Mouse (Mus musculus): ENCODE measurements around the gene Rnasek.

Rnasek gene

GRCm38 (mm10) chr11:70239541-70240279 is at the start of gene Rnasek, which contains the start of gene Gm21988:
Gene Rnasek (minus strand): TSS chr11:70239842.
Gene Gm21988 (minus strand): TSS chr11:70239830.
- peak; percentile 76 to 88 for DNase-seq (ENCODE audit: low spot score in 2 of 2)

GRCm38 (mm10) chr11:70289236-70289635 is 49.6 kb upstream of the Rnasek start:
- no peak for DNase-seq (ENCODE audit: low spot score in 2 of 2)

GRCm38 (mm10) chr11:70288102-70288501 is 48.5 kb upstream of the Rnasek start:
- no peak for DNase-seq (ENCODE audit: low spot score in 2 of 2)

- no peak for DNase-seq (ENCODE audit: low spot score in 2 of 2)
These were observed 46.0 kb upstream of the Rnasek start for GRCm38 (mm10) chr11:70285686-70286085.

GRCm38 (mm10) chr11:70284757-70285156 is 45.1 kb upstream of the Rnasek start:
- DNase-seq (ENCODE audit: low spot score in 2 of 2): no peak

GRCm38 (mm10) chr11:70283666-70284065 is 44.0 kb upstream of the Rnasek start:
- no peak for DNase-seq (ENCODE audit: low spot score in 2 of 2)

- no peak for DNase-seq (ENCODE audit: low spot score in 2 of 2)
These were observed 40.8 kb upstream of the Rnasek start for GRCm38 (mm10) chr11:70280441-70280840.

- DNase-seq (ENCODE audit: low spot score in 2 of 2): no peak
These were observed 39.3 kb upstream of the Rnasek start for GRCm38 (mm10) chr11:70278961-70279360.

- no peak for DNase-seq (ENCODE audit: low spot score in 2 of 2)
These were observed 32.0 kb upstream of the Rnasek start for GRCm38 (mm10) chr11:70271641-70272040.

- no peak for DNase-seq (ENCODE audit: low spot score in 2 of 2)
These were observed 26.8 kb upstream of the Rnasek start for GRCm38 (mm10) chr11:70266405-70266804.

GRCm38 (mm10) chr11:70265819-70266218 is 26.2 kb upstream of the Rnasek start:
- DNase-seq (ENCODE audit: low spot score in 2 of 2): no peak

- no peak for DNase-seq (ENCODE audit: low spot score in 2 of 2)
These were observed 25.6 kb upstream of the Rnasek start for GRCm38 (mm10) chr11:70265252-70265651.

- DNase-seq (ENCODE audit: low spot score in 2 of 2): no peak
These were observed 19.4 kb upstream of the Rnasek start for GRCm38 (mm10) chr11:70259035-70259434.

- no peak for DNase-seq (ENCODE audit: low spot score in 2 of 2)
These were observed 15.4 kb upstream of the Rnasek start, which contains the start of gene Alox12 for GRCm38 (mm10) chr11:70254931-70255531. Gene Alox12 (minus strand): TSS chr11:70255353.

- DNase-seq (ENCODE audit: low spot score in 2 of 2): no peak
These were observed 14.7 kb upstream of the Rnasek start for GRCm38 (mm10) chr11:70254337-70254736.

GRCm38 (mm10) chr11:70251853-70252252 is 12.2 kb upstream of the Rnasek start:
- DNase-seq (ENCODE audit: low spot score in 2 of 2): no peak

GRCm38 (mm10) chr11:70250150-70250549 is 10.5 kb upstream of the Rnasek start:
- no peak for DNase-seq (ENCODE audit: low spot score in 2 of 2)

GRCm38 (mm10) chr11:70247136-70247845 is 7.6 kb upstream of the Rnasek start:
- peak; percentile 71 to 90 for DNase-seq (ENCODE audit: low spot score in 2 of 2)

- DNase-seq (ENCODE audit: low spot score in 2 of 2): no peak
These were observed 2.9 kb upstream of the Rnasek start for GRCm38 (mm10) chr11:70242591-70242990.

- peak; percentile 30 to 72 for DNase-seq (ENCODE audit: low spot score in 2 of 2)
These were observed 826 bp downstream of the Rnasek start for GRCm38 (mm10) chr11:70238591-70239440.

GRCm38 (mm10) chr11:70237457-70238167 is 2.0 kb downstream of the Rnasek start, which contains the start of gene 0610010K14Rik:
Gene 0610010K14Rik (minus strand): TSS chr11:70237914.
- peak; percentile 98 to 99 for DNase-seq (ENCODE audit: low spot score in 2 of 2)

All from spleen, postnatal 4 days (tissue).